Comparison of ENCODE assay signal across 21 mouse cellular contexts in the genomic region with DNA sequence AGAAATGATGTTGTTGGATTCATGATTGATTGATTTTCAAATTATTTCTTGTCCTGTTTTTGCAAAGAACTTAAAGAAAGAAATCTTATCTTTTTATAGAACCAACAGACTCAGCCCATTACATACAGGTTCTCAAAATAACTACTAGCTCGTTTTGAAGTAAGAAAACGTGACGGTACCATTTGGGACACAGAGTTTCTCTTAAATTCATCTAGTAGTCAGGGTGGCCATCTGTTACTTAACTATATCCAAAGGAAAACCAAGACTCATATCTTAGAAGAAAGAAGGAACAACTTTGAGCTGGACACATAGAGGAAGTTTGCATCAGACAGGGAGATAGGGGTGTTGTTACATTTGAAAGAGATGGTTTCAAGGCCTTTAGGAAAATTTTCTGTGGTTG. TPM values are rescaled to one million over a fixed set of nuclear protein-coding genes. Genes with fewer than 3 reads are reported as not detected.
DNase-seq lines count a peak whose midpoint lies in the region; ATAC-seq and TF ChIP-seq lines count a peak whose summit lies in the region.
"Had no signal": no experiment of that assay in that cellular context is flagged by ENCODE, and none has a peak within 500 bp of the region (broad histone marks: within the 10 kb centered on the region; RNA-seq: fewer than 3 reads in every experiment).

No protein-coding gene starts in this region.

- peak; percentile 18; the same call in 1 of the 2 replicates for ATAC-seq in frontal cortex, adult (ENCODE audit: low TSS enrichment)
- no peak for ATAC-seq in stomach, embryonic 14.5 days (ENCODE audit: insufficient number of reproducible peaks, insufficient read depth, low FRiP score, low read depth)
- ATAC-seq in stomach, postnatal 0 days (ENCODE audit: low FRiP score, low TSS enrichment): no peak

- no peak for DNase-seq in frontal cortex, postnatal 36 days (ENCODE audit: low spot score in 2 of 2)
- no peak for DNase-seq in left cerebral cortex, adult 2 months (ENCODE audit: extremely low spot score in 1 of 2, low spot score in 2 of 2)
- no peak for DNase-seq in left cerebral cortex, adult 8-10 months (ENCODE audit: low spot score in 2 of 2)
- DNase-seq in stomach, postnatal 0 days (ENCODE audit: low spot score): no peak
- DNase-seq in adrenal gland, postnatal 14 days: no peak
- no peak for DNase-seq in spleen, postnatal 36 days (ENCODE audit: low spot score in 2 of 2)
- DNase-seq: adrenal gland, postnatal 36 days; cerebellum, adult 11 months; cerebellum, postnatal 10 days; heart, postnatal 4 days; kidney, adult 18-20 months; kidney, postnatal 25 days; lung, embryonic 14.5 days; retina, postnatal 1 day had no signal

- no peak overlapping the region for H3K4me3 ChIP-seq in left cerebral cortex, adult 2 months
- no peak overlapping the region for H3K4me3 ChIP-seq in stomach, embryonic 14.5 days (ENCODE audit: low read depth, low read length)
- no peak overlapping the region for H3K4me3 ChIP-seq in stomach, postnatal 0 days (ENCODE audit: low read depth, low read length)

- no peak for TF ChIP-seq EP300 in stomach, postnatal 0 days (optimal IDR thresholded peaks at IDR 0.05)

- no peaks in the 10 kb centered on the region for H3K36me3 ChIP-seq in stomach, embryonic 14.5 days (ENCODE audit: control insufficient read depth, insufficient read depth, low read length)
- 0 out of 2 replicates have a peak, but pooled peaks cover 4% of the 10 kb centered on the region for H3K36me3 ChIP-seq in stomach, postnatal 0 days (ENCODE audit: control insufficient read depth, insufficient read depth, low read length)

- H3K4me2 ChIP-seq in stomach, embryonic 14.5 days (replicated peaks; ENCODE audit: low read depth, low read length): no peak overlapping the region
- H3K4me2 ChIP-seq in stomach, postnatal 0 days (replicated peaks; ENCODE audit: low read depth): no peak overlapping the region

- H3K27ac ChIP-seq in left cerebral cortex, adult 2 months: 0 out of 2 replicates have a peak overlapping the region, but pooled peaks have one; percentile 85
- peak overlapping the region; percentile 41; the same call in 1 of the 2 replicates for H3K27ac ChIP-seq in stomach, embryonic 14.5 days (ENCODE audit: low read length)
- H3K27ac ChIP-seq in stomach, postnatal 0 days (replicated peaks): no peak overlapping the region
- H3K27ac ChIP-seq: liver, embryonic 14.5 days had no signal

- no peaks in the 10 kb centered on the region for H3K27me3 ChIP-seq in stomach, embryonic 14.5 days (ENCODE audit: control insufficient read depth, insufficient read depth, low read length)
- no peaks in the 10 kb centered on the region for H3K27me3 ChIP-seq in stomach, postnatal 0 days (ENCODE audit: control insufficient read depth, insufficient read depth, low read length)
- H3K27me3 ChIP-seq: forebrain, embryonic 12.5 days; limb, embryonic 15.5 days had no signal

- 83% methylated on average over 3 of the region's 3 CpGs for WGBS in stomach, embryonic 14.5 days
- 87% methylated on average over 3 of the region's 3 CpGs for WGBS in stomach, postnatal 0 days

- H3K4me1 ChIP-seq in stomach, embryonic 14.5 days (ENCODE audit: control insufficient read depth, insufficient read depth, low read length): peaks cover 2% of the 10 kb centered on the region; the same call in 1 of the 2 replicates
- no peaks in the 10 kb centered on the region for H3K4me1 ChIP-seq in stomach, postnatal 0 days (replicated peaks; ENCODE audit: control insufficient read depth, insufficient read depth)
- H3K4me1 ChIP-seq: limb, embryonic 15.5 days had no signal

- intact Hi-C loops in left cerebral cortex, adult 2 months (cut with DNase I): no loop called here

- no peak overlapping the region for H3K9ac ChIP-seq in stomach, embryonic 14.5 days (replicated peaks; ENCODE audit: low read depth, low read length)
- H3K9ac ChIP-seq in stomach, postnatal 0 days (ENCODE audit: low read length): no peak overlapping the region
- H3K9ac ChIP-seq: forebrain, embryonic 12.5 days; limb, embryonic 15.5 days; liver, embryonic 14.5 days; lung, embryonic 14.5 days had no signal

- TF ChIP-seq CTCF in left cerebral cortex, adult 2 months (IDR thresholded peaks at IDR 0.05): no peak
- no peak for TF ChIP-seq CTCF in stomach, postnatal 0 days (IDR thresholded peaks at IDR 0.05; ENCODE audit: low read depth)

- H3K9me3 ChIP-seq in stomach, embryonic 14.5 days (ENCODE audit: control insufficient read depth, low read depth, low read length): no peaks in the 10 kb centered on the region
- H3K9me3 ChIP-seq in stomach, postnatal 0 days (ENCODE audit: control insufficient read depth, low read length): no peaks in the 10 kb centered on the region
- H3K9me3 ChIP-seq: forebrain, embryonic 12.5 days; limb, embryonic 15.5 days had no signal

RNA-seq across cellular contexts. Expression of a gene that starts 22.7 kb away (rescaled TPM):
- total RNA-seq in left cerebral cortex, adult 2 months (2021): 1 to 10 TPM; 1.0 to 1.3 TPM
- 1 to 10 TPM in 2 of 4 experiments, under 1 TPM in 2; 0.41 to 2.4 (median 1.0) TPM for total RNA-seq in left cerebral cortex, adult 8-10 months (2022)
- polyA plus RNA-seq in stomach, embryonic 14.5 days (2014; fragmentation: Nextera tagmentation; extraction: Ambion mirVana): 33.9 and 35.8 TPM in 2 replicates
- polyA plus RNA-seq in stomach, postnatal 0 days (2015; fragmentation: Nextera tagmentation; extraction: Ambion mirVana): 11.7 and 18.8 TPM in 2 replicates
- total RNA-seq in adrenal gland, postnatal 14 days (2021): 26.3 and 27.4 TPM in 2 replicates
- total RNA-seq: layer of hippocampus, adult 2 months had no signal
- polyA plus RNA-seq: erythroblast, embryonic 14.5 days had no signal

RNA-seq across cellular contexts. Expression of a gene that starts 49.6 kb away (rescaled TPM):
- 100 to 1,000 TPM; 172 to 180 TPM for total RNA-seq in left cerebral cortex, adult 2 months (2021)
- total RNA-seq in left cerebral cortex, adult 8-10 months (2022): 100 to 1,000 TPM; 178 to 196 (median 190) TPM
- 104 and 105 TPM in 2 replicates for polyA plus RNA-seq in stomach, embryonic 14.5 days (2014; fragmentation: Nextera tagmentation; extraction: Ambion mirVana)
- 55.4 and 61.7 TPM in 2 replicates for polyA plus RNA-seq in stomach, postnatal 0 days (2015; fragmentation: Nextera tagmentation; extraction: Ambion mirVana)
- 96.3 and 102 TPM in 2 replicates for total RNA-seq in adrenal gland, postnatal 14 days (2021)
